In genomic region chr8:45269056-45269455, GRCm38 (mm10) we compare ENCODE assay signal across 30 mouse cellular contexts. TPM values are rescaled to one million over a fixed set of nuclear protein-coding genes. Genes with fewer than 3 reads are reported as not detected.
"Had no signal": no experiment of that assay in that cellular context is flagged by ENCODE, and none has a peak within 500 bp of the region (broad histone marks: within the 10 kb centered on the region; RNA-seq: fewer than 3 reads in every experiment).

No protein-coding gene starts in this region.

- H3K9me3 ChIP-seq: intestine, embryonic 15.5 days; kidney, embryonic 15.5 days; liver, embryonic 12.5 days; liver, embryonic 15.5 days; midbrain, embryonic 15.5 days; neural tube, embryonic 13.5 days; stomach, embryonic 15.5 days had no signal

- H3K4me1 ChIP-seq: intestine, embryonic 15.5 days; kidney, embryonic 15.5 days; liver, embryonic 12.5 days; midbrain, embryonic 12.5 days; midbrain, embryonic 15.5 days; neural tube, embryonic 13.5 days; stomach, embryonic 15.5 days had no signal

- H3K4me2 ChIP-seq: intestine, embryonic 15.5 days; kidney, embryonic 15.5 days; liver, embryonic 12.5 days; liver, embryonic 15.5 days; lung, embryonic 14.5 days; midbrain, embryonic 12.5 days; midbrain, embryonic 15.5 days; neural tube, embryonic 13.5 days; stomach, embryonic 15.5 days had no signal

- H3K4me3 ChIP-seq: intestine, embryonic 15.5 days; kidney, embryonic 15.5 days; left cerebral cortex, adult 2 months; liver, embryonic 12.5 days; liver, embryonic 15.5 days; midbrain, embryonic 12.5 days; midbrain, embryonic 15.5 days; myocyte; neural tube, embryonic 13.5 days; stomach, embryonic 15.5 days had no signal

- DNase-seq: kidney, adult 11 months; kidney, adult 8-10 months; kidney, postnatal 10 days; layer of hippocampus, postnatal 36 days; lung, embryonic 14.5 days; retina, postnatal 1 day; right cerebral cortex, postnatal 25 days; spleen, adult 18-20 months; thymus, postnatal 25 days had no signal

- H3K27ac ChIP-seq: intestine, embryonic 15.5 days; kidney, embryonic 15.5 days; left cerebral cortex, adult 2 months; liver, embryonic 12.5 days; liver, embryonic 15.5 days; macrophage; midbrain, embryonic 12.5 days; midbrain, embryonic 15.5 days; neural tube, embryonic 13.5 days; stomach, embryonic 15.5 days had no signal

- H3K9ac ChIP-seq: intestine, embryonic 15.5 days; kidney, embryonic 15.5 days; liver, embryonic 12.5 days; liver, embryonic 15.5 days; lung, embryonic 14.5 days; midbrain, embryonic 12.5 days; midbrain, embryonic 15.5 days; neural tube, embryonic 13.5 days; stomach, embryonic 15.5 days had no signal

- H3K27me3 ChIP-seq: intestine, embryonic 15.5 days; kidney, embryonic 15.5 days; liver, embryonic 12.5 days; liver, embryonic 15.5 days; midbrain, embryonic 12.5 days; midbrain, embryonic 15.5 days; neural tube, embryonic 13.5 days; stomach, embryonic 15.5 days had no signal

- ATAC-seq: intestine, embryonic 15.5 days; liver, embryonic 12.5 days; midbrain, embryonic 15.5 days had no signal

- H3K36me3 ChIP-seq: intestine, embryonic 15.5 days; kidney, embryonic 15.5 days; liver, embryonic 12.5 days; liver, embryonic 15.5 days; midbrain, embryonic 12.5 days; midbrain, embryonic 15.5 days; neural tube, embryonic 13.5 days; stomach, embryonic 15.5 days had no signal

RNA-seq across cellular contexts. Expression of gene F11, which starts 7.2 kb away (rescaled TPM):
- total RNA-seq: layer of hippocampus, adult 8-10 months; layer of hippocampus, postnatal 10 days; layer of hippocampus, postnatal 36 days; left cerebral cortex, adult 2 months; left cerebral cortex, postnatal 10 days; left cerebral cortex, postnatal 36 days; megakaryocyte, adult 5-6 weeks; monocyte, adult 5-6 weeks; neutrophil, adult 5-6 weeks had no signal
- polyA plus RNA-seq: limb, embryonic 11.5 days; limb, embryonic 14.5 days; lung, embryonic 14.5 days; macrophage; midbrain, embryonic 12.5 days; midbrain, embryonic 15.5 days; myocyte; neural tube, embryonic 13.5 days; thymus, postnatal 0 days had no signal

RNA-seq across cellular contexts. Expression of gene Klkb1, which starts 25.6 kb away (rescaled TPM):
- total RNA-seq: layer of hippocampus, postnatal 36 days; left cerebral cortex, adult 2 months; left cerebral cortex, postnatal 36 days; neutrophil, adult 5-6 weeks had no signal
- polyA plus RNA-seq: limb, embryonic 11.5 days; lung, embryonic 14.5 days; midbrain, embryonic 12.5 days; myocyte; neural tube, embryonic 13.5 days; thymus, postnatal 0 days had no signal

RNA-seq across cellular contexts. Expression of gene Gm45753, which starts 39.2 kb away (rescaled TPM):
- total RNA-seq: layer of hippocampus, postnatal 10 days; layer of hippocampus, postnatal 36 days; left cerebral cortex, adult 2 months; left cerebral cortex, postnatal 10 days; left cerebral cortex, postnatal 36 days; megakaryocyte, adult 5-6 weeks; monocyte, adult 5-6 weeks; neutrophil, adult 5-6 weeks had no signal
- polyA plus RNA-seq: limb, embryonic 11.5 days; limb, embryonic 14.5 days; lung, embryonic 14.5 days; midbrain, embryonic 12.5 days; midbrain, embryonic 15.5 days; myocyte; neural tube, embryonic 13.5 days; thymus, postnatal 0 days had no signal
